Mouse (Mus musculus): ENCODE measurements around the gene Vgf. TPM values are rescaled to one million over a fixed set of nuclear protein-coding genes. Genes with fewer than 3 reads are reported as not detected.
A peak's percentile ranks its signal among the peaks of the same experiment; 100 is the strongest.

The Vgf gene
- polyA plus RNA-seq, 1 experiment, result not detected

DNA sequence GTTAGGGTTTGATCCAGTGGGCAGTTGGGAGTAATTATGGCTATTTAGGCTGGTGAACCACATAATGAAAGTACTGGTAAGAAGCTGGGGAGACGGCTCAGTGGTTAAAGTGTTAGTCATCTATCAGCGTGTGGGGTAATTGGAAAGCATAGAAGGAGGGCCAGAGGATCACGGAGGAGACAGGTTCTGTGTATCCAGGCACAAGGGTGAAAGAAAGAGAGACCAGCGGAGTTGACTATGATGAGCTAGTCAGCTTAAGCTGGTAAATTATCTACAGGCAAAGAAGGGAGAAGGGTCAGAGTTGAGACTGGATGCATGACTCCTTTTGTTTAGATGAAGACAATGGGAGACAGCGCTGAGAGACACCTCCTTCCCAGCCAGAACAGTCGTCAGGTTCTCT, 24.9 kb downstream of the Vgf start:
- no peak for TF ChIP-seq POLR2A (IDR thresholded peaks at IDR 0.05; ENCODE audit: borderline replicate concordance, control insufficient read depth, low read depth, low read length)
- TF ChIP-seq CTCF (IDR thresholded peaks at IDR 0.05; ENCODE audit: control insufficient read depth, insufficient read depth, low read length), result no peak
- WGBS, result 72% methylated on average over 6 of the region's 6 CpGs
- no peak overlapping the region for H3K27ac ChIP-seq (ENCODE audit: control insufficient read depth, insufficient read depth, low read depth, low read length, poor library complexity)
- H3K4me3 ChIP-seq (replicated peaks; ENCODE audit: control insufficient read depth, low read depth, low read length), result no peak overlapping the region
- H3K4me1 ChIP-seq (ENCODE audit: control insufficient read depth, insufficient read depth, low read length), result no peaks in the 10 kb centered on the region

DNA sequence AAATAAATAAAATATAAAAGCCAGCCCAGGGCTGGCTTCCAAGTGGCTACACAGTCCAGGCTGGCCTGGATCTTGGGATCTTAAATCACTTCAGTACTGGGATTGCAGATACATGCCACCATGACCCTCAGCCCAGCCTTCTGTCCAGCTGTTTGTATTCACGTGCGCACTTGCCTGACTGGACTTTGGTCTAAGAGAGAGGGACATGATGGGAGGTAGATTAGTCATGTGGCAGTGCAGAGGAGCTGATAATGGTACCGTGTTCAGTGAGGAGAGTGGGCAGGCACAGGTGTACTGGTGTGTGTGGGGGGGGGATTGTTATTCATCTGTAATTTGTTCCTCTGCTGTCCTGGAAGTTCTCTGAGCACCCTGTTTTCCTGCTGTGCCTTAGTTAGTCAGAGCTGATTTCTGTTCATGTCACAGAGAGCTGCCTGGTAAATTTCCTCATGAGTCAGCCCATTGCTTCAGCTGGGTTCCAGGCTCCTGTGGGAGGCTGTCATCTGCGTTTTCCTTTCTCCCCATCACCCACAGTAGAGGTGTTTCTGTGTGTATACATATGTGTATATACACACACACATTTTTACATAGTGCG, 25.8 kb downstream of the Vgf start:
- no peak overlapping the region for H3K4me3 ChIP-seq (replicated peaks; ENCODE audit: control insufficient read depth, low read depth, low read length)
- H3K27ac ChIP-seq (ENCODE audit: control insufficient read depth, insufficient read depth, low read depth, low read length, poor library complexity), result no peak overlapping the region
- 79% methylated on average over 5 of the region's 5 CpGs for WGBS
- TF ChIP-seq CTCF (IDR thresholded peaks at IDR 0.05; ENCODE audit: control insufficient read depth, insufficient read depth, low read length) (no peak), POLR2A (IDR thresholded peaks at IDR 0.05; ENCODE audit: borderline replicate concordance, control insufficient read depth, low read depth, low read length) (no peak)
- H3K4me1 ChIP-seq (ENCODE audit: control insufficient read depth, insufficient read depth, low read length), result no peaks in the 10 kb centered on the region

GRCm38 (mm10) chr5:137054299-137054698, 28.1 kb downstream of the Vgf start:
- H3K4me3 ChIP-seq (replicated peaks; ENCODE audit: control insufficient read depth, low read depth, low read length), result no peak overlapping the region
- H3K27ac ChIP-seq (ENCODE audit: control insufficient read depth, insufficient read depth, low read depth, low read length, poor library complexity), result no peak overlapping the region
- 79% methylated on average over 7 of the region's 7 CpGs for WGBS
- no peak for TF ChIP-seq POLR2A (IDR thresholded peaks at IDR 0.05; ENCODE audit: borderline replicate concordance, control insufficient read depth, low read depth, low read length)
- no peak for TF ChIP-seq CTCF (IDR thresholded peaks at IDR 0.05; ENCODE audit: control insufficient read depth, insufficient read depth, low read length)
- H3K4me1 ChIP-seq (ENCODE audit: control insufficient read depth, insufficient read depth, low read length), result no peaks in the 10 kb centered on the region

GRCm38 (mm10) chr5:137054873-137055272, 28.7 kb downstream of the Vgf start:
- no peak overlapping the region for H3K27ac ChIP-seq (ENCODE audit: control insufficient read depth, insufficient read depth, low read depth, low read length, poor library complexity)
- WGBS, result 77% methylated on average over 5 of the region's 5 CpGs
- no peaks in the 10 kb centered on the region for H3K4me1 ChIP-seq (ENCODE audit: control insufficient read depth, insufficient read depth, low read length)
- TF ChIP-seq POLR2A (IDR thresholded peaks at IDR 0.05; ENCODE audit: borderline replicate concordance, control insufficient read depth, low read depth, low read length) (no peak), CTCF (IDR thresholded peaks at IDR 0.05; ENCODE audit: control insufficient read depth, insufficient read depth, low read length) (no peak)
- no peak overlapping the region for H3K4me3 ChIP-seq (replicated peaks; ENCODE audit: control insufficient read depth, low read depth, low read length)

- TF ChIP-seq CTCF (IDR thresholded peaks at IDR 0.05; ENCODE audit: control insufficient read depth, insufficient read depth, low read length), result peak; percentile 50
- TF ChIP-seq POLR2A (IDR thresholded peaks at IDR 0.05; ENCODE audit: borderline replicate concordance, control insufficient read depth, low read depth, low read length), result no peak
- 16% methylated on average over 11 of the region's 12 CpGs for WGBS
- H3K4me1 ChIP-seq (ENCODE audit: control insufficient read depth, insufficient read depth, low read length), result no peaks in the 10 kb centered on the region
- H3K27ac ChIP-seq (ENCODE audit: control insufficient read depth, insufficient read depth, low read depth, low read length, poor library complexity), result no peak overlapping the region
- no peak overlapping the region for H3K4me3 ChIP-seq (replicated peaks; ENCODE audit: control insufficient read depth, low read depth, low read length)
These were observed 35.8 kb downstream of the Vgf start for GRCm38 (mm10) chr5:137061809-137062481.

GRCm38 (mm10) chr5:137062601-137063000, 36.4 kb downstream of the Vgf start:
- WGBS, result 73% methylated on average over 5 of the region's 5 CpGs
- Histone ChIP-seq H3K4me3 (replicated peaks; ENCODE audit: control insufficient read depth, low read depth, low read length) (no peak overlapping the region), H3K4me1 (ENCODE audit: control insufficient read depth, insufficient read depth, low read length) (no peaks in the 10 kb centered on the region), H3K27ac (ENCODE audit: control insufficient read depth, insufficient read depth, low read depth, low read length, poor library complexity) (no peak overlapping the region)
- TF ChIP-seq CTCF (IDR thresholded peaks at IDR 0.05; ENCODE audit: control insufficient read depth, insufficient read depth, low read length) (no peak), POLR2A (IDR thresholded peaks at IDR 0.05; ENCODE audit: borderline replicate concordance, control insufficient read depth, low read depth, low read length) (no peak)

- 70% methylated on average over 6 of the region's 6 CpGs for WGBS
- H3K4me1 ChIP-seq (ENCODE audit: control insufficient read depth, insufficient read depth, low read length), result no peaks in the 10 kb centered on the region
These were observed 39.3 kb downstream of the Vgf start for GRCm38 (mm10) chr5:137065454-137065853.

DNA sequence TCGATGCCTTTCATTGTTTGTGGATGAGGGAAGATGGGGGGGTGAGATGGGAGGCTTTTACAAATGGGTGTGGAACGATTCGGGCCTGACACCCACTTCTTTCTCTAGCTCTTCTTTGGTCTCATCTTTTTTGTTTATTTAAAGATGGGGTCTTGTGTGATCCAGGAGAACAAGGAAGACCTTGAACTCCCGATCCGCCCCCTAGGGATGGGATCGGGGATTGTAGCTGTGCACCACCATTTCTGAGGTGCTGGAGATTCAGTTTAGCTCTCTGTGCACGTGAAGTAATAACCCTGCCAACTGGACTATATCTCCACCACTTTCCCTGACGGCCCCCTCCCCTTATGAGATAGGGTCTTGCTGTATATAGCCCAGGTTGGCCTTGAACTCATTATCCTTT, 39.7 kb downstream of the Vgf start:
- Histone ChIP-seq H3K27ac (ENCODE audit: control insufficient read depth, insufficient read depth, low read depth, low read length, poor library complexity) (no peak overlapping the region), H3K4me1 (ENCODE audit: control insufficient read depth, insufficient read depth, low read length) (no peaks in the 10 kb centered on the region), H3K4me3 (replicated peaks; ENCODE audit: control insufficient read depth, low read depth, low read length) (no peak overlapping the region)
- TF ChIP-seq CTCF (IDR thresholded peaks at IDR 0.05; ENCODE audit: control insufficient read depth, insufficient read depth, low read length) (no peak), POLR2A (IDR thresholded peaks at IDR 0.05; ENCODE audit: borderline replicate concordance, control insufficient read depth, low read depth, low read length) (no peak)
- 73% methylated on average over 8 of the region's 8 CpGs for WGBS

More at GRCm38 (mm10) chr5:137065454-137065853, 39.3 kb downstream of the Vgf start:
- H3K4me3 ChIP-seq (replicated peaks; ENCODE audit: control insufficient read depth, low read depth, low read length), result no peak overlapping the region
- H3K27ac ChIP-seq (ENCODE audit: control insufficient read depth, insufficient read depth, low read depth, low read length, poor library complexity), result no peak overlapping the region
- no peak for TF ChIP-seq CTCF (IDR thresholded peaks at IDR 0.05; ENCODE audit: control insufficient read depth, insufficient read depth, low read length)
- TF ChIP-seq POLR2A (IDR thresholded peaks at IDR 0.05; ENCODE audit: borderline replicate concordance, control insufficient read depth, low read depth, low read length), result no peak

Measured in bone marrow, adult 2 months (tissue).